Mouse (Mus musculus) hindbrain, embryonic 16.5 days (tissue): ENCODE data around the gene Fads2. TPM values are rescaled to one million over a fixed set of nuclear protein-coding genes. Genes with fewer than 3 reads are reported as not detected.
A peak's percentile ranks its signal among the peaks of the same experiment; 100 is the strongest.

Source experiments
- ATAC-seq: fragments of 200-750 bp; cut with Nextera tagmentation; 2 replicates; pipeline ENCODE4 v1.8.0; 2017; ENCODE audit warnings: moderate TSS enrichment, moderate library complexity
- H3K27ac ChIP-seq: fragments of 300-500 bp; sonication (generic); 2 replicates; pipeline ENCODE4 v1.5.1; 2014; ENCODE audit warnings: low read depth, mild to moderate bottlenecking, control low read depth, low read length, moderate library complexity
- H3K27me3 ChIP-seq: fragments of 300-500 bp; sonication (generic); replicated peaks from 2 replicates; pipeline ENCODE4 v1.6.1; 2014; ENCODE audit warnings: low read length; ENCODE audit not compliant: control insufficient read depth, insufficient read depth
- H3K36me3 ChIP-seq: fragments of 300-500 bp; sonication (generic); 2 replicates; pipeline ENCODE4 v1.6.1; 2014; ENCODE audit warnings: mild to moderate bottlenecking, low read length, moderate library complexity, mixed read lengths; ENCODE audit not compliant: control insufficient read depth, insufficient read depth
- H3K4me1 ChIP-seq: fragments of 300-500 bp; sonication (generic); 2 replicates; pipeline ENCODE4 v1.6.1; 2014; ENCODE audit warnings: low read depth, low read length; ENCODE audit not compliant: control insufficient read depth, insufficient read depth
- H3K4me2 ChIP-seq: fragments of 300-500 bp; sonication (generic); 2 replicates; pipeline ENCODE4 v1.6.1; 2014; ENCODE audit warnings: mild to moderate bottlenecking, low read length, control low read depth, moderate library complexity
- H3K4me3 ChIP-seq: fragments of 300-500 bp; sonication (generic); 2 replicates; pipeline ENCODE4 v1.5.1; 2014; ENCODE audit warnings: mild to moderate bottlenecking, low read length, control low read depth, moderate library complexity
- H3K9ac ChIP-seq: fragments of 300-500 bp; sonication (generic); 2 replicates; pipeline ENCODE4 v1.6.1; 2014; ENCODE audit warnings: low read depth, mild to moderate bottlenecking, control low read depth, low read length, moderate library complexity
- H3K9me3 ChIP-seq: fragments of 300-500 bp; sonication (generic); 2 replicates; pipeline ENCODE4 v1.6.1; 2014; ENCODE audit warnings: mild to moderate bottlenecking, low read length, moderate library complexity; ENCODE audit not compliant: control insufficient read depth
- WGBS: fragments of 180-500 bp; shearing (Covaris S2); extraction: QIAGEN DNeasy Blood & Tissue Kit; methylation state at CpG from one replicate; pipeline ENCODE4 v1.1.7; 2014; 5-methylcytosine and 5-hydroxymethylcytosine counted together
- polyA plus RNA-seq: library from polyadenylated mRNA; unstranded; fragments of >200 nt; fragmentation: Nextera tagmentation; extraction: Ambion mirVana; gene quantifications from 2 replicates; pipeline ENCODE4 v1.2.1, GENCODE M21; 2015

Gene Fads2
- polyA plus RNA-seq, 1 experiment from 2014 or later: 253 TPM

DNA sequence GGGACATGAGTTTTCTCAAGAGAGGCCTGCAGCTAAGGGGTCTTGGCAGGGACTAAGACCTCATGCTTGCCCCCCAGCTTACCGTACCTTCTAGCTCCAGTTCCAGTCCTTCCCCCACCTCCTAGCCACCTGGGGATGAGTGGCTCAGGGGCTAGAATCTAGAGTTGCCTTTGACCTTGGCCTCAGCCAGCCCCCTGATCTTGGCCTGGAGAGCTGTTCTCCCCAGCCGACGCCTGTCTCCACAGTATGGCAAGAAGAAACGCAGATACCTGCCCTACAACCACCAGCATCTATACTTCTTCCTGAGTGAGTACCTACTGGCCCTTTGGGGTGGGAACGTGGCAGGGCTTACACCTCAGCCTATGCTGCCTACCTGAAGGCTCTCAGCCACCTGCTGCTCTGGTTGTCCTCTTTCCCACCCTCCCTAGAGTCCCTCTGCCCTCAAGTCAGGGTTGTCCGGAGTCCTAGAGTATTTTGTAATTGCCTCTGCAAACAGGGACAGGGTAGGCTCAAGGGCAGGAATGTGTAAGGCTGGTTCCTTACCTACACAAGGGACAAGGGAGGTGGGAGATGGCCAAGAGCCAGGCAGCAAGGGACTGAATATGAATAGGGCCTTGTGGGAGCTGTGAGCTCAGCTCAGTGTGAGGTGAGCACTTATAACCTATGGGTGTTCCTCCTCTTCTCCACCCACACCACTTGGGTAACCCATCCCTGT lies 47.0 kb downstream of the Fads2 start:
- Histone ChIP-seq H3K4me2 (no peak overlapping the region), H3K27me3 (no peaks in the 10 kb centered on the region), H3K4me1 (peaks cover 2% of the 10 kb centered on the region; the same call in 1 of the 2 replicates), H3K36me3 (peaks cover 26% of the 10 kb centered on the region), H3K27ac (no peak overlapping the region), H3K4me3 (no peak overlapping the region), H3K9me3 (no peaks in the 10 kb centered on the region), H3K9ac (no peak overlapping the region)
- WGBS: 95% methylated on average over 6 of the region's 6 CpGs
- no peak for ATAC-seq

DNA sequence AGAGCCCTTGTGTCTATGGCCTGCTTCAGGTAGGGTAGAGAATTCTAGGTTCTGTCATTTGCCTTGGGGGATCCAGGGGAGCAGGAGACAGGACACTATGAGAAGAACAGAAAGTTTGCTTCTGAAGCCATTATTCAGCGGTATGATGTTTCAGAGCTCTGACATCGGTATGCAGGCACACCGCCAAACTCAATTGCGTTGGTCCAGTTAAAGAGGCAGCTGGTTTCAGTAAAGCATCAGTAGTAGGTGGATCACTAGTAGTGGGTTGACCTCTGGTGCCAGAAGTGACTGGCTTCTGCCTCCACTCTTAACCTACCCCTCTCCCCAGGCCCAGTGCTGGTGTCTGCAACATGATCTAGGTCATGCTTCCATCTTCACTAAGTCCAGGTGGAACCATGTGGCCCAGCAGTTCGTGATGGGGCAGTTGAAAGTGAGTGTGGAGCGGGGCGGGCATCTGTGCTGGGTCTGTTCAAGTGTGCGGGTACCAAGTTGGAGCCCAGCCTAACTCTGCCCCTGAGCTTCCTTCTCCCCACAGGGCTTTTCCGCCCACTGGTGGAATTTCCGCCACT lies 47.8 kb downstream of the Fads2 start:
- Histone ChIP-seq H3K4me2 (no peak overlapping the region), H3K4me1 (no peaks in the 10 kb centered on the region), H3K9ac (no peak overlapping the region), H3K4me3 (no peak overlapping the region), H3K36me3 (peaks cover 26% of the 10 kb centered on the region), H3K27ac (no peak overlapping the region), H3K27me3 (no peaks in the 10 kb centered on the region), H3K9me3 (no peaks in the 10 kb centered on the region)
- ATAC-seq: no peak
- WGBS: 94% methylated on average over 10 of the region's 10 CpGs

DNA sequence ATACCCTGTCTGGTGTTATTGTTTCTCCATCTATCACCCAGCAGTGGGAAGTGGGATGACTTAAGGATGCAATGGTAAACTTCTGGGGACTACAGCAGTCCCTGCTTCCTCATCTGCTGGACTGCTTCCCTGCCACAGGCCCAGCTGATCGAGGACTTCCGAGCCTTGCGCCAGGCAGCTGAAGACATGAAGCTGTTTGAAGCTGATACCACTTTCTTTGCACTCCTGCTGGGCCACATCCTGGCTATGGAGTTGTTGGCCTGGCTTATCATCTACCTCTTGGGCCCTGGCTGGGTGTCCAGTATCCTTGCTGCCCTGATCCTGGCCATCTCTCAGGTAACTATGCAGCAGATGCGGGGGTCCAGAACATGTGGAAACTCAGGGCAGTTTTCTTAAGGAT lies 48.8 kb downstream of the Fads2 start:
- no peak overlapping the region for H3K27ac ChIP-seq
- WGBS: 90% methylated on average over 4 of the region's 4 CpGs
- no peak for ATAC-seq
- no peak overlapping the region for H3K9ac ChIP-seq
- H3K4me1 ChIP-seq: no peaks in the 10 kb centered on the region
- no peaks in the 10 kb centered on the region for H3K9me3 ChIP-seq
- H3K4me3 ChIP-seq: no peak overlapping the region
- H3K4me2 ChIP-seq: no peak overlapping the region
- no peaks in the 10 kb centered on the region for H3K27me3 ChIP-seq
- H3K36me3 ChIP-seq: peaks cover 26% of the 10 kb centered on the region

DNA sequence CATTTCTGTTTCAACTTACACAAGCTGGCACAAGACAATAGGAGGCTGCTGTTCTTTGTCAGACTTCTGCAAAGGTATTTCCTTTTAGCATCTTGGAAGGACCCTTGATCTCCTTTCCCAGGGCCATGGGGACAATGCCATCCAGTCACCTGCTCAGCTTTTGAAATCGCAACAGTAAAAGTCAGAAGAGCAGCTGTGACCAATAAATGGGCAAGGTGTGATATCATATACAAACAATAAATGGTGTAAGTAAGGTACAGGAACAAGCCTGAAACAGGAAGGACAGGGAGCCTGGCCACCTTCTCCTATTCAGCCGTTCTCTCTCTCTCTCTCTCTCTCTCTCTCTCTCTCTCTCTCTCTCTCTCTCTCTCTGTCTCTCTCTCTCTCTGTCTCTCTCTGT lies 51.1 kb downstream of the Fads2 start:
- H3K27me3 ChIP-seq: no peaks in the 10 kb centered on the region
- no peaks in the 10 kb centered on the region for H3K9me3 ChIP-seq
- H3K4me2 ChIP-seq: no peak overlapping the region
- no peak overlapping the region for H3K9ac ChIP-seq
- H3K36me3 ChIP-seq: peaks cover 18% of the 10 kb centered on the region
- no peak overlapping the region for H3K27ac ChIP-seq
- no peak for ATAC-seq
- no peak overlapping the region for H3K4me3 ChIP-seq
- WGBS: 83% methylated on average over 2 of the region's 2 CpGs
- no peaks in the 10 kb centered on the region for H3K4me1 ChIP-seq

DNA sequence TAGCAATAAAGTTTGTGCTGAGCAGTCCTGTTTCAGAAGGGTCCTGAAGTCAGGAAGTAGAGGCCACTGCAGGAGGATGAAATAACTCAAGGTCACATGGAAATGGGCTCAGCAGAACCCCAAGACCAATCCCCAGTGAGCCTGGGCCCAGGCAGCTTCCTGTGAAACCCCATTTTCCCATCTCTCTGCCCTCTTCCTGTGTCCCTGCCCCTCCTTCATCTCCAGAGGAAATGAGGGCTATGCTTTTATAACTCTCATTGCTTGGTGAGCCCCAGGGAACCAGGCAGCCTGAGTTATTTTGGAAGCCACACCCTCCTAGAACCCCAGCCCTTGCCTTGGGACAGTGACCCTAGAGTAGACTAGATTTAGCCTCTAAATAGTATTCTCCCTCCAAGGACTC lies 52.0 kb downstream of the Fads2 start:
- Histone ChIP-seq H3K4me3 (no peak overlapping the region), H3K27me3 (no peaks in the 10 kb centered on the region), H3K27ac (no peak overlapping the region), H3K4me1 (no peaks in the 10 kb centered on the region), H3K9ac (no peak overlapping the region), H3K9me3 (no peaks in the 10 kb centered on the region), H3K36me3 (peaks cover 11% of the 10 kb centered on the region), H3K4me2 (no peak overlapping the region)
- no peak for ATAC-seq

DNA sequence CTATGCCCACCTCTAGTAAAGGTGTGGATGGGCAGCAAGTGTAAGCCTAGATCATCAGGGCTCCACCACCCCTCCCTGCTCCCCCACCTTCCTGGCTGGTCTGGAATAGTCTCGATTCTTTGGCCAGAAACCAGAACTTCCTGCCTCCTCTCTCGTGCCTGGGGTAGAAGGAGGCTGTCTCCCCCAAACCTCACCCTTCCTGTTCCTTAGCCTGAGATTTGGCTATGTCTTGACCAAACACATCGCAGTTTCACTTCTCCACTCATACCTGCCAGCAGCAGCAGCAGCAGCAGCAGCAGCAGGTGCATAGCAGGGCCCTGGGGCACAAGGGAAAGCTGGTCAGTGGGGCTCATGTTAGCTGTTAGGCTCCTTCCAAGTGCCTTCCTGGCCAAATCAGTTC lies 54.6 kb downstream of the Fads2 start:
- Histone ChIP-seq H3K4me2 (no peak overlapping the region), H3K9me3 (no peaks in the 10 kb centered on the region), H3K27ac (no peak overlapping the region), H3K4me3 (no peak overlapping the region), H3K9ac (no peak overlapping the region), H3K36me3 (no peaks in the 10 kb centered on the region), H3K27me3 (no peaks in the 10 kb centered on the region), H3K4me1 (peaks cover 10% of the 10 kb centered on the region)
- WGBS: 62% methylated on average over 3 of the region's 3 CpGs
- ATAC-seq: no peak

DNA sequence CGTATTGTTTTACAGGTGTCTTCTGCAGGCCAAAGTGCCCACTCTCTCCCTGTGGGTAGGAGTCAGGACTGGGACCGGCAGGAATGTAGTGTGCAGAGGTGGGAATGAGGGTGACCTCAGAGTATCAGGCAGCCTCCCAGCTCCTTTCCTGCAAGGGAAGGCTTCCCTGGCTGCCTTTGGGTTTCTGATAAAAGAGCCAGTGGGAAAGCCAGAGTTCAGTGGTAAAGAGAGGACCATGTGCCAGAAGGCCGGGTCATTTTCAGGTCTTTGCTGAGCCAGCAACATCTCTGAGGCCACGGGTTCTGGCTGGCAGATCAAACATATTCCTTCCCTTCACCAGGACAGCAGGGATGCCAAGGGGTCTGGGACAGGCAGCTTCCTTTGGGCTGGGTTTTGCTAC lies 55.2 kb downstream of the Fads2 start:
- no peaks in the 10 kb centered on the region for H3K9me3 ChIP-seq
- 68% methylated on average over 4 of the region's 4 CpGs for WGBS
- H3K36me3 ChIP-seq: no peaks in the 10 kb centered on the region
- H3K27ac ChIP-seq: no peak overlapping the region
- ATAC-seq: no peak
- no peak overlapping the region for H3K9ac ChIP-seq
- no peak overlapping the region for H3K4me3 ChIP-seq
- no peak overlapping the region for H3K4me2 ChIP-seq
- H3K4me1 ChIP-seq: peaks cover 10% of the 10 kb centered on the region
- no peaks in the 10 kb centered on the region for H3K27me3 ChIP-seq

DNA sequence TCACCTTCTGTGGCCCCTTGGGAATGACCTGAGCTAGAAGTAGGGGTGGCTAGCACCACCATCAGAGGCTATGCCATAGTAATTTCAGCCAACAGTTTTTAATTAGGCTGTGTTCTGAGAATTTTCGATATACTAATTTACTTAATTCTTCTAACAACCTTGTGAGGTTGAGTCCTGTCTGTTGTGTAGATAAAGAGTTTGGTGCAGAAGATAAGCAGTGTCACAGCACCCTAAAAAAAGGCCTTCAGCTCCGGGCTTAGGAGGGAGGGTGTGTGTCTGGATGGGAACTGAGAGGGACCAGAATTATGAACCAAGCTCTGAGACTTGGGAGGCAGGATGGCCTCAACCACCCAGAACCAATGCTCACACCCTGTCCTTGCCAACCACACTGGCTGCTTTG lies 55.8 kb downstream of the Fads2 start:
- no peak for ATAC-seq
- WGBS: 88% methylated on average over 2 of the region's 2 CpGs
- Histone ChIP-seq H3K27me3 (no peaks in the 10 kb centered on the region), H3K4me3 (no peak overlapping the region), H3K9me3 (no peaks in the 10 kb centered on the region), H3K9ac (no peak overlapping the region), H3K36me3 (no peaks in the 10 kb centered on the region), H3K4me1 (peaks cover 12% of the 10 kb centered on the region), H3K27ac (no peak overlapping the region), H3K4me2 (no peak overlapping the region)

DNA sequence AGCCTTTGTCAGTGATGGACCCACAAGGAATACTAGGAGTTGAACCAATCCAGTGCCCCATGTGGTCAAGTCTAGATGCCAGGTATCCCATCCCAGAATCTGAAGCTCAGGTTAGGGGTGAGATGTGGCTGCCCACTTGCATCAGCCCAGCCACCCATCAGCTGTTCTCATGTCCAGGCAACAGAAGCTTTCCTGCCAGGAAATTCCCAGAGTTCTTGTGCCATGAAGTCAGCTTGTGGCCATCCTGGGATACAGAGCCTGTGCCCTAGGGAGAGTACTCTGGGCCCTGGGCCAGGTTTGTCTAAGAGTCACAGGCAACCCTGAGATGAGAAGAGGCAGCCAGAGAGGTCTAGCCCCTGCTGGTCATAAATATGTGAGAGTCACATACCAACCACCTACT lies 57.9 kb downstream of the Fads2 start:
- no peak for ATAC-seq
- H3K4me3 ChIP-seq: no peak overlapping the region
- H3K36me3 ChIP-seq: no peaks in the 10 kb centered on the region
- peak overlapping the region; percentile 90 for H3K4me2 ChIP-seq
- no peaks in the 10 kb centered on the region for H3K9me3 ChIP-seq
- H3K27ac ChIP-seq: no peak overlapping the region
- 0 out of 2 replicates have a peak, but pooled peaks cover 2% of the 10 kb centered on the region for H3K27me3 ChIP-seq
- no peak overlapping the region for H3K9ac ChIP-seq
- peaks cover 12% of the 10 kb centered on the region for H3K4me1 ChIP-seq
